Mouse (Mus musculus) liver (tissue): ENCODE results near the gene Pla2g6.
A peak's percentile ranks its signal among the peaks of the same experiment; 100 is the strongest.

ENCODE experiments used
- DNase-seq: peaks from one replicate; pipeline ENCODE4 v3.0.0-alpha.2; 2020; ENCODE audit warnings: mixed read lengths

Gene Pla2g6

DNA sequence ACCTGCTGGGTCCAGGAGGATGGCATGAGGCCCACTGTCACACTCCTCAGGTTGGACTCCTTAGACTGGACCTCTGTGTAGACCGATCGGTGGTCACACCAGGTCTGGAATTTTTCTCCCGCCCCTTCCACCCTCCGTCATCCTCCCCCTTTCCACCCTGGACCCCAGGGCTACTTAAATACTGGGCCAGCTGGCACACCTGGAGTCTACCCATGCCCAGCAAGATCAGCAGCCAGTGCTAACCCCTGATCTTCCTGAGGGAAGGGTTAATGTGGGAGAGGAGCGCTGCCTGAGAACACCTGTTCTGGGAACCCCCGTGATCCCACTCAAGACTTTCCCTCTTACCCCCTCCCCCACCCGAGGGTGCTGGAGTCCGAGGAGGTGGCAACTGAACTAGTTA is 20.5 kb upstream of the Pla2g6 start:
- DNase-seq, result no peak

DNA sequence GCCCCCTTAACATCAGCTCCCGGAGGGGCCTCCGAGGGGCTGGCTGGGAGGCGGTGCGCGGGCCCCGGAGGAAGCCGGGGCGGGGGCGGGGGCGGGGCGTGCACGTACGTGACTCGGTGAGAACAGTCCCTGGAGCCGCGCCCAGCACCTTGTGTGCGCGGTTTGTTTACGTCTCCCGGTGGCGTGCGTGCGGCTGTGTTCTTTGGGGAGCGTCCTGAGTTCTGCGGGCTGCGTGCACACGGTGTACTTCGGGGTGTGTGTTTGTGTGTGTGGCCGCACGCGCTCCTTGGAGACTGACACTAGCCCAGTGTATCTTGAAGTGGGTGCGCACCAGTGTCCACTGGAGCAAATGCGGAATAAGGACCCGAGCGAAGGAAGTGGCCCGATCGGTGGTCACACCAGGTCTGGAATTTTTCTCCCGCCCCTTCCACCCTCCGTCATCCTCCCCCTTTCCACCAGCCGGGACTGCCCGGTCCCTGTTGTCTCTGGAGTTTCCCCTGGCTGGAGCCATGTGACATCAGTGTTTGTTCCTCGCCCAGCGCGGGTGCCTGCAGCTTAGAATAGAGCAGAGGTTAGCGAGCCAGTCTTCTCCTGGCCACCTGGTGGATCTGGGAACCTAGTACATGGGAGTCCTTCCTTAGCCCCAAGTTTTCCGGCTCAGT is 19.8 kb upstream of the Pla2g6 start:
- DNase-seq, result peak; percentile 84

DNA sequence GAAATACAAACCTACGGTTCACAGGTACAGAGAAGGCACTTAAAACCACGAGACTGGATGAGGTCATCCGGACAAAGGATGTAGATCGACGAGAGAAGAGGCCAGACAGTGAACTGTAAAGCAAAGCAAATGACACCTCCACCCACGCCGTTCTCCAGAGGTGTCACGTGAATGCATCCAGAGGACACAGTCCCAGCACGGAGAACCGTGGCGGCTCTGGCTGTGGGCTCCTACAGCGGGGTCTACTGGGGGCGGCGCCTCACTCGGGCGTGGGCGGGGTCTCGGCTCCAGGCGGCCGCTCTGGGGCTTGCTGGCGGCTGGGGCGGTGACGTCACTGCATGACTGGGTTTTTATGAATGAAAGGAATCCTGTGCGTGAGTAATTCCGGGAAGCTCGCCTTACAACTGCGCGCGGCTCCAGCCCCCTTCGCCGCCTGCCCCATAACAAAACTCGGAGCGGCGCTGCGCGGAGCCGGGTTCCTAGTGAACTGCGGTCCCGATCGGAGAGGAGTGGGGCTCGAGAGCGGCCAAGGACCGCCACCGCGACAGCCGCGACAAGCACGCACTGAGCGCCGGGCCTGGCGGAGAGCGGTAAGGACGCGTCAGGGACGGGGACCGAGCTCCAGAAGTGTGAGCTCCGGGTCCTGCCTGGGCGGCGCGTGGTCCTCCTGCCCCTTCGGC is 19.1 kb upstream of the Pla2g6 start:
- DNase-seq, result peak; percentile 90

DNA sequence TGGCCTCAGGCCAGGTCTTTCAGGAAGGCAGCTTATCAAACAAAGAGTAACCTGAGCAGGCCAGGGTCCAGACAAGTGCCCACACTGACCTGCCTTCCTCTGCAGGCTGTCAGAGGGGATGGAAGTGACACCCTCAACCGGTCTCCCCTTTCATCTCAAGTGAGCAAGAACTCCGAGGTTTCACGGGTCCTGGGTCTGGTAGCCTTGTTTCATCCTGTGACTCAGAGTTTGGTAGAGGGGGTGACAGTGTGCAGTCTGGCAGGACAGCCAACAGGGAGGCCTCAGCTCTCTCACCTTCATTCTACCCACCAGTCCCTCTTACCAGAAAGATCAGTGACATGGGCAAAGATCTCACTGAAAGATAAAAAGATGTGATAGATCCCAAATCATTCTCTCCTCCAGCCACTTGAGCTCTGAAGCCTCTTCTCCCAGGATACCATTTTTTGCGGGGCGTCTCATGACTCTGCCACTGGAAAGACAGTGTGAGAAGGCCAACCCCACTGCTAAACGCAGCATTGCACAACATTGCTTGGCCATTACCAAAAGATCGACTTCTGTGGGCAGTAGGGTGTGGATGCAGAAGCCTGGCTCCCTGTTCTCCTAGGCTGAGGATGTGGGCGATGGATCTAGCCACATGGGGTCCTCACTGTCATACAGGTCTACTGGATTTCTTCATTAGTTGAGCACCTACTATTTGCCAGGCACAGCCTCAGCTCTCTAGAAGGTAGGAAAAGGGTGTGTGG is 18.0 kb upstream of the Pla2g6 start, which contains the start of gene Maff:
TSS of gene Maff (plus strand) at position 571 of the 743 bp plus-strand sequence.
- DNase-seq, result no peak

DNA sequence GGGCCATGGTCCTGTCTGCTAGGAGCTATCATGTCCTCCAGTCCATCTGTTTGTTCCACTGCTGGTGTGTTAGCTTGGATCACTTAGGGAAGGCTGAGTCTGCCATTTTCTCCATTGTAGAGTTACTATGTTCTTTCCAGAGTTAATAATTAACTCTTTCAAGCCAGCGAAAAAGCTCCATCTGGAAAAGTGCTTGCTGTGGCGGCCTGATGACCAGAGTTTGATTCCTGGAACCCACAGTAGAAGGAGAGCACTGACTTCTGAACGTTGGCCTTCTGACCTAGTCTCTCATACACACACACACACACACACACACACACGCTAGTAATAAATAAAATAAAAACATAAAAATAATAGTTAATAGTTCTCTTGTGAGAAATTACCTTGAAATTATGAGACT is 16.4 kb upstream of the Pla2g6 start:
- DNase-seq, result no peak

DNA sequence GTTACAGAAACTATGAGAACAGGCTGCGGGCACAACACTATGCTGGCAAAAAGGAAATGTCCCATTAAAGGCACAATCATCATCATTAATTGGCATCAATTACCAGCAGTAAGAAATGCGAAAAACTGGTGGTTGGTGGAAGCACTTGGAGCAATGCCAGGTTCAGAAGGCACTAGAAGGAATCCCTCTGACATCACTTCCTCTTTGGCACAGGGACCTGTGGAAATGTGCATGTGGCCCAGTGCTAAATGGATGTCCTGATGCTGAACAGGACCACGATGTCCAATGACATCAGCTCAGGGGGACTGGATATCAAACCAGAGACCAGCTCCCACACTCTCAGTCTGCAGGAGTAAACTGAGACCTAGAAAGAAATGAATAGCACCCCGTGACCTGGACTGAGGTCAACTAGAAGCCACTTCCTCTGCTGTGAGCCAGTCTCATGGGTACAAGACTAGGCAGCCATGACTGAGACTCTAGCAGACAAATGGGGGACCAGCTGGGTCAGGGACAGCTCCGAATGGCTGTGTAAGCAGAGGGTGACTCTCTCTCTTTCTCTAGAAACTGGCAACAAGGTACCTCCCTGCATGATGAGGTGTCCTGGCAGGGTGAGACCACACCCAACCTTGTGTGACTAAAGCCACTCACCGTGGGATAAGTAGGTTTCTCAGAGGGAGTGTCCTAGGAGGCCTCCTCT is 14.6 kb upstream of the Pla2g6 start:
- no peak for DNase-seq

DNA sequence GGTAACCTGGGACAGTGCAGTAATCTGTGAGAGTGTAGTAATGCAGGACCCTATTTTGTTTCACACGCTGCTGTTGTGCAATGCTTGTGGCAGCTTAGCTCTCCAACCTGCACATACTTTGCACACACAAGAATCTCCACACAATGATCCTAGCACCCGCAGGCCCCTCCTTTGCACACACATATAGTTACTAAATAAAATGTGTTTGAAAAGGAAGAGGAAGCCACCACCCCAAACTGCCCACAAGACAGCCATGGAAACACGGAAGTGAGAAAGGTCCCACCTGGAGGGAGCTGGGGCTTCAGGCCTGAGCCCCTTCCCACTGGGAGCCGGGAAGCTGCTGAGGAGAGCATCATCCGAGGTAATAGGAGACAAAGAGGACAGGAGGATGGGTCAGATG is 10.8 kb upstream of the Pla2g6 start:
- DNase-seq, result no peak

DNA sequence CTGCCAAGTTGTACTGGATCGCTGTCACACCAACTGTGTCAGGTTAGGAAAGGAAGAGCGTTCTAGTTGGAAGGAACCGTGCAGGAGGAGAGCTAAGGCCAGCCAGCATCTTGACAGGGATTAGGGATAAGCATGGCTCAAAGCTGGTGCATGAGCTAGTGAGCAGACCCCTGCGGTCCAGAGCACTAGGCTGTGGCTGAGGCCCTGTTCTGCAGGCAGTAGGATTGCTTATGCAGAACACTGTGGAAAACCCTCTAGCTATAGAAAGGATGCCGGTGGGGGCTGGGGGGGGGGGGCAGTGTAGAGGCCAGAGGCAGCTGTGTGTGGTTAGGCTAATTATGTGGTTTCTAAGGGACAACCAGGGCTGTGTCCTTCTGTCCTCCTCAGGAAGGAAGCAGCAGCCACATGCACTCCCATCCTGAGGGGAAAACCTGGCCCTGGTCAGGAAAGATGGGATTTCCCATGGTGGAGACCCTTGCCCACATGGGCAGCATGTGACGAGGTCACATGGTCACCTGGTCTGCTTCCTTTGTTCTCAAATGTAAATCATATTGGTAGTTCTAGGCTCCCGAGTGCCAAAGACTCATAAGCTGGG is 7.0 kb upstream of the Pla2g6 start:
- DNase-seq, result no peak

DNA sequence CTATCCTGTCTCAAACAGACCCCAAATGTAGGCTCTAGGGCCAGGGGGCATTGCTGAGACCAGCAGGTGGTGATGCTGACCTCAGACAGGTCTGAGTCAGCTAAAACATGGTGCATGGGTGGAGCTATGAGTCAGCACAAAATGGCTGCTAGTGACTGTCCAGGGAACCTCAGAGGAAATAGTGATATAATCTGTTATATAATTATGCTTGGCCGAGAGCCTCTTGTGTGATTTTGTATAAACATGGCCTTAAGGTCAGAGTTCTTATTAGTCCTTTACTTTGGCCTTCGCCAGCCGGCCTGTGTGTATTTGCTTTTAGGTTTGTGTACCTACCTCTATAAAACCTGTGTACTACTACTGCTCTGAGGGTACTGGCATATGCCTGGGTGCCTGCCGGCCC is 5.2 kb upstream of the Pla2g6 start:
- peak; percentile 73 for DNase-seq

DNA sequence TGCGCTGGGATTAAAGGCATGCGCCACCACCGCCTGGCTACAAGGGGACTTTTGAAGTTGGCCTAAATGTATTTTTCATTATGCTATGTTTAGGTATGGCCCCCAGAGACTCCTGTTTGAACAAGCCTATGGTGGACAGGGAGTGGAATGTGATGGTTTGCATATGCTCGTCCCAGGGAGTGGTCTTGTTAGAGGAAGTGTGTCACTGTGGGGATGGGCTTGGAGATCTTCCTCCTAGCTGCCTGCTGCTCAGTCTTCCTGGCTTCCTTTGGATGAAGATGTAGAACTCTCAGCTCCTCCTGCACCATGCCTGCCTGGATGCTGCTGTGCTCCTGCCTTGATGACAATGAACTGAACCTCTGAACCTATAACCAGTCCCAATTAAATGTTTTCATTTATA is 2.3 kb upstream of the Pla2g6 start:
- no peak for DNase-seq

DNA sequence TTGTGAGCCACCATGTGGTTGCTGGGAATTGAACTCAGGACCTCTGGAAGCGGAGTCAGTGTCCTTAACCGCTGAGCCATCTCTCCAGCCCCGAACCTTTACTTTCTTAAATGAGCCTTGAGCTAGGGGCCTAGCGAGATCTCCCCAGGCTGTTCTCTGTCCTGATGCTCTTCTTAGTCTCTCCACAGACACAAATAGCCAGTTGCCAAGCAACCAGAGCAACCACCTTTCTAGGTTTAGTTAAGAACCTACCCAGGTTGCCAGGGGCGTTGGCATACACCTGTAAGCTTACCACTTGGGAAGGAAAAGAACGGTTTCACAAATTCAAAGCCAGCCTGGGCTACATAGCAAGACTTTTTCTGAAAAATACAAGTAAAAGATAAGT is 1.8 kb upstream of the Pla2g6 start:
- no peak for DNase-seq

DNA sequence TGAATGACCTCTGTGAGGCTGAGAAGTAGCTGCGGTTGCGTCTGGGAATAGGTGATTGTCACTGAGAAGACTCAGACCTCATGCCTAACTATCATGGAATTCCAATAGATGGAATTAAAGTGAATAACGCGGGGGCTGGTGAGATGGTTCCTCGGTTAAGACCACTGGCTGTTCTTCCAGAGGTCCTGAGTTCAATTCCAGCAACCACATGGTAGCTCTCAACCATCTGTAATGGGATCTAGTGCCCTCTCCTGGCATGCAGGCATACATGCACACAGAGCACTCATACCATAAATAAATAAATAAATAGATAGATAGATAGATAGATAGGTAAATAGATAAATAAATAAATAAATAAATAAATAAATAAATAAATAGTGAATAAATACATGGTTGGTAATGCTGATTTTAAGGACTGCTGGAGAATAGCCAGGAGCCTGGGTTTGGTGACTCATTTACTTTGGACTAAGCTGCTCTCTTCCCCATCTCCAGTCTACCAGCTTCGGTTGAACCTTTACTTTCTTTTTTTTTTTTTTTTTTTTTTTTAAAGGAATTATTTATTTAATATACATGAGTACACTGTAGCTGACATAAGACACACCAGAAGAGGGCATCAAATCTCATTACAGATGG is 1.3 kb upstream of the Pla2g6 start:
- no peak for DNase-seq

DNA sequence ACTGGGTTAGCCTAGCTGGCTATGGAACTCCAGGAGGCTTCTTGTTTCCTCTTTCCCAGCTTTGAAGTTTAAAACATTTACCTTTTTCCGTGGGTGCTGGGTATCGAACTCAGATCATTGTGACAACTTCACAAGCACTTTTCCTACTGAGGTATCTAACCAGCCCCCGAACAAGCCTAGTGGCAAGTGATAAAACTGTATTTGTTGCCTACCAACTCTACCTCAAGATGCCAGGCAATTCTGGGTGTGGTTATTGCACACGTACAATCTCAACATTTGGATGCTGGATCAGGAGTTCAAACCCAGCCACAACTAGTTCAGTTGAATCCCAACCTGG is 717 bp upstream of the Pla2g6 start:
- no peak for DNase-seq

DNA sequence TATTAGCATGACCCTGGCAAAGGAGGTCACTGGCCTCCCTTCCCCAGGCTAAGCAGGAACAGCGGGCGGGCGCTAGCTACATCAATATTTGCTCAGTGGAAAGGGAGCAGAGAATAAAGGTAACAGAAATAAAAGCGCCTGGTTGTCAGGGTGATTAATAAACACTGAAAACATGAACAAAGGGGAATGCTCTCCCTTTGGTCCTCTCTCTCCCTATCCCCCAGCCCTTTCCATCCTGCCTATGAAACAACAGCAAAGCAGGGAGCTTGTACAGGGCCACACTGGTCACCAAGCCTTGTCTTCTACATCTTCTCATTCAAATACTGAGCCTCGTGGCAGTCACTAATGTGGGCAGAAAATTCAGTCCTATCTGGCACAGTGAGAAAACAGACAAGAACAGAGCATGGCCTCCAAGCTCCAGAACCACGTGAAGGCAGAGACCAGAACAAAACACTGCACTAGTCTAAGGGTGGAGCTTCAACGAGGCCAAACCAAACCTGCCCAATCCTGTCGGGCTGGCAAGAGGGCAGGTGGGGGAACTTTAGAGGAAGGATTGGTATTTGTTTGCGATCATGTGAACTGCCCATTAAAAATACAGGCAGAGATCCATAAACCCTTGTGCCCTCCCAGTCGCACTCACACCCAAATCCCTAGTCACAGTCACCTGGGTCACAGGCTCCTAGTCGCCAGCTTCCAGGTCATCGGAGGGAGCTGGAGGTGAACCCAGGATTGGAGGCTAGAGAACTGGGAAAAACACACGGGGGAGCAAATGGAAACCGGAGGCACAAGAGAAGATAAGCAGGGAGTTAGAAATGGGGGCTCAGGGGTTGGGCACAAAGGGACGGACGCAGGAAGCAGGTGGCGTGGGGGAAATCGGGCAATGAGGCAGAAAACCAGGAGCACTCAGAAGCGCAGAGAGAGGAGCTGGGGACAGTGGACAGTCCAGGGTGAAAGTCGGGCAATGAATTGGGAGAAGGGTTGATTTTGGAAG is 924 bp downstream of the Pla2g6 start:
- peak; percentile 63 for DNase-seq

DNA sequence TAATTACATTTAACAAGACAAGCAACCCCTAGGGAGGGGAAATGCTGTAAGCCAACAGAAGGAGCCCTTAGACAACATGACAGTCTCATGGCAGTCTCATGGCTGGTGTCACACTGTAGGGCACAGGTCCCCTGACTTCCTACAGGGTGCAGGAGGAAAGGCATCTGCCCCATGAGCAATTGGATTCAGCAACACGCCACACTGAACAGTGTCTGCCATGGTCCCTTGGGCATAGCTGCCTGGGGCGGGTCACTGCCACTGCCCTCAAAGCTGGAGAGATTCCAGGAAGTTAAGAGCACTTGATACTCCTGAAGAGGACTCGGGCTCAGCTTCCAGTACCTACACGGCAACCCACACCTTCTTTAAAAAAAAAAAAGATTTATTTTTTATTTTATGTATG is 1.9 kb downstream of the Pla2g6 start:
- DNase-seq, result no peak

DNA sequence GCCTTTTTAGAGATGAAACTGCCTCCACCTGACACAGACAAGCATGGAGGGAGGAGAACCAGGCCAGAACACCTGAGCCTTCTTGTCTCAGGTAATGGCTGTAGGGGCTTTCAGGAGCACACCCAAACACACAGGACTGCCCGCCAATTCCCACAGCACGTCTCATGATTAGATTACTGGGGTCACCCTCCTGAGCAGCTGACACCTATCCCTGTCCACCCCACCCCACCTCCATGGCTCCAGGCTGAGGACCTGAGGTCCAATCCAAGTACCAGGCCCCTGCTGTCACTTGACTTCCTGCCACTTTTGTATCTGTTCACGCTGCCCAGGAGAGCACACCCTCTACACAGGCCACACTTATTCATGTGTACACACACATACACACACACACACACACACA is 2.4 kb downstream of the Pla2g6 start:
- DNase-seq, result no peak

DNA sequence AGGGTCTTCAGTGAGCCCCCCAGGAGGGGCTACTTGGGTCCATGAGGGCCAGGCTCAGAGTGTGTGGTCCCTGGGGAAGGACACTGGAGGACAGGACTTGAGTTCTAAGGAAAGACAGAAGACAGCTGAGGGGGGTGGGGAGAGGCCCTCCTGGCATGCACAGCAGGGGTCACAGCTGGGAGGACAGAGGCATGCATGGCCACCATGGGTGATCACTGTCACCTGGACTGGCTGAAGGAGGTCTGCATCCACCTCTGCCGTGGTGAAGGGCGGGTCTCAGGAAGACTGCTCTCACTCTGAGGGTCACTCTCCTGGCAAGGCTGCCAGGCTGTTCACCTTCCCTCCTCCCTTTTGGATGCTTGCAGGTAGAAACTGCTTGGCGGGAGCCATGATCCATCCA is 3.8 kb downstream of the Pla2g6 start:
- DNase-seq, result no peak

DNA sequence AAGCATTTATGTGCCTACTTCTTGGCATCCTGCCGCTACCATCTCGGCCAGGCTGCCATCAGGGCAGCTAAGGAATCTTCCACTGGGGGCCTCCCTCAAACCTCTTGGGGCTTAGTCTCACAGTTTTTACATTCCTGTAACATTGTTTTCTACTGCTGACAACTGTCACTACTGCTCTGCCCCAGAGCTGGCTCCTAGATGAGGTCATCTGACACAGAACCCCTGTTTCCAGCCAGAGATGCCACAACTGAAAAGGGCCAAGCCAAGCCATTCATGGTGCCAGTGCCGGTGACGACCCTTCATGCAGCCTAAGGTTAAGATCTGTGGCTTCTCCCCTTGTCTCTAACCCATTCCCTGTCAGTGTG is 4.4 kb downstream of the Pla2g6 start:
- DNase-seq, result no peak

DNA sequence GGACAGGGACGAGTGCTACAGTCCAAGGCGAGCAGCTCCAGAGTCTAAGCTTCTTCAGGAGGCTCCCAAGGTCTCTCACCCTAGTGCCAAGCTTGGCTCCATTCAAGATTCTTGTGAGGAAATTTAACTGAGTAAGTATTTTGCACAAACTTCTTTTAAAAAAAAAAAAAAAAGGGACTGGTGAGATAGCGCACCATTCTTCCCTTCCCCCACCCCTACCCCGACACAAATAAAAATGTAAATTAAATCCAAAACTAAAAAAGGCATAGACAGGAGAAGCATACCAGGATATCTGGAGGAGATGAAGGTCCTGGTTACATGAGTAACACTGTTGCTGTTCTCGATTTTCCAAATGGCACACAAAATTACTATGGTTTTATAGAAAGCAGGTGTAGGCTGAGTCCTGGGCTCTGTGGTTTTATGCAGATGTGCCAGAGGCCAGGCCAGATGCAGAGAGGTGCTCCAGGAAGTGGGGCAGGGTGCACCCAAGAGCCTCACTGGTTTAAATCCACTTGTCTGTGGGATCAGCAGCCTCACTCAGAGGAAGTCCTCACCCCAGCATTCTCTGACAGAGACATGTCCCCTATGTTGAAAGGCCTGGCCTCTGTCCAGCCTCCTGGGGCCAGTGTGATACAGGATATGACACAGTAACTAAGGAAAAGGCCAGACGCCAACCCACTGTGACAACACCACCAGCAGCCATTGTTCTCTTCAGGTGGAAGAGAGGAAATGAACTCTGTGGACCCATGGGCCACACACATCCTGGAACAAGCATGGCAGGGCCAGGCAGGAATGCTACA is 5.0 kb downstream of the Pla2g6 start:
- peak; percentile 37 for DNase-seq

DNA sequence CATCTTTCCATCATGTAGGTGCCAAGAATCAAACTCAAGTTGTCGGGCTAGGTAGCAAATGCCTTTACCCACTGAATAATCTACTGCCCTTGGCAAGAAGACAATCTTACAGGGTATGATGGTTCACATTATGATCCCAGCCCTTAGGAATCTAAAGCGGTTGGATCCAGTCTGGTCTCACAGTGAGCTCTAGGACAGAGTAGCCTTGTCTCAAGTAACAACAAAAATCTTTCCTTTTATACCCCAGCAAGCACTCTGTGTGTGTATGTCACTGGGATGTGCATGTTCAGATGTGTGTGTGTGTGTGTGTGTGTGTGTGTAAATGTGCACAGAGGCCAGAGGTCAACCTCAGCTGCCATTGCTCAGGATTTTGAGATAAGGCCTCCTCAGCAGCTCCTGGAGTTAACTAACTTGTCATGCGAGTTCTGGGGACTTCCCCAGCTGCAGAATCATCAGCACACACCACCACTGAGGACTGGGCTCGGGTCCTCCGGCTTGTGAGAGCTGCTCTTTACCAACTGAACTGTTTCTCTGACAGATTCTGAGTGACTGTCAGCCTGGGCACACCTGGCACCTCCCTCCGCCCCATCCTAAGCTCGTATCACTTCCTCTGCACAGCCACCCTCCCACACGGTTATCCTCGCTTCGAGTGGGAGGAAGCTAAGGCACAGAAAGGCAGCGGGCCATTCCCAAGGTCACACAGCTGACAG is 5.8 kb downstream of the Pla2g6 start:
- DNase-seq, result no peak
